ENCODE assay signal across 8 mouse cellular contexts in the genomic region with DNA sequence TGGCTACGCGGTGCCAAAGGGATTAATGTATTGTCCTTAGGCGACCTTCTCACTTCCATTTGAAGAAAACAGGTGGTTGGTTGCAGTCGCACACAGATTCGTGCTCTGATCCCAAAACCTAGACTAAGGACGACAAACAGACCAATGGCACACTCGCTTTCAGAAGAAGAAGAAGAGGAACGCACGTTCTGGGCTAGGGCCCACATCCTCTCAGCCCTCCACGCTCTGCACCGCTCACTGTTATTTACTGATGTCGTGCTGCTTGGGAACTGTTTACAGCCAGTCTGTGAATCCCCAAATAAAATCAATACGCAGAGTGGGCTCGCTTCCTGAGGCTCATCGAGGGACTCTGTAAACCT. TPM values are rescaled to one million over a fixed set of nuclear protein-coding genes. Genes with fewer than 3 reads are reported as not detected.
DNase-seq lines count a peak whose midpoint lies in the region; ATAC-seq and TF ChIP-seq lines count a peak whose summit lies in the region.

No protein-coding gene starts in this region.

- no peaks in the 10 kb centered on the region for H3K36me3 ChIP-seq in heart, embryonic 15.5 days
- H3K36me3 ChIP-seq in hindbrain, embryonic 10.5 days, result no peaks in the 10 kb centered on the region
- H3K36me3 ChIP-seq in megakaryocyte, embryonic 14.5 days (replicated peaks; ENCODE audit: low read length), result no peaks in the 10 kb centered on the region

- intact Hi-C loops in heart, postnatal 36 days (cut with DNase I), result loop anchor here (5.0 kb wide), 1 partner anchor 102 kb away; no protein-coding TSS in a partner anchor

- no peak for TF ChIP-seq POLR2A in bone marrow macrophage, adult 2 months (IDR thresholded peaks at IDR 0.05; ENCODE audit: borderline replicate concordance, low read depth, low read length)

- H3K4me1 ChIP-seq in heart, embryonic 15.5 days (replicated peaks), result peaks cover 11% of the 10 kb centered on the region
- H3K4me1 ChIP-seq in bone marrow macrophage, adult 2 months (ENCODE audit: control insufficient read depth, insufficient read depth, low read length), result peaks cover 9% of the 10 kb centered on the region
- peaks cover 10% of the 10 kb centered on the region for H3K4me1 ChIP-seq in hindbrain, embryonic 10.5 days (replicated peaks)
- peaks cover 14% of the 10 kb centered on the region for H3K4me1 ChIP-seq in megakaryocyte, embryonic 14.5 days

- DNase-seq in heart, postnatal 36 days, result no peak
- DNase-seq in hindbrain, embryonic 10.5 days (ENCODE audit: low spot score), result no peak
- DNase-seq in cerebellum, postnatal 36 days, result no peak
- no peak for DNase-seq in ovary, postnatal 36 days (ENCODE audit: low spot score)
- no peak for DNase-seq in gastrocnemius, postnatal 10 days

- no peaks in the 10 kb centered on the region for H3K27me3 ChIP-seq in heart, embryonic 15.5 days
- H3K27me3 ChIP-seq in hindbrain, embryonic 10.5 days (ENCODE audit: insufficient read depth, poor library complexity, severe bottlenecking), result no peaks in the 10 kb centered on the region
- no peaks in the 10 kb centered on the region for H3K27me3 ChIP-seq in megakaryocyte, embryonic 14.5 days (replicated peaks)

- peak overlapping the region; percentile 47 for H3K4me3 ChIP-seq in heart, embryonic 15.5 days
- H3K4me3 ChIP-seq in bone marrow macrophage, adult 2 months (ENCODE audit: insufficient read depth, low read length), result peak overlapping the region; percentile 50
- peak overlapping the region; percentile 50 for H3K4me3 ChIP-seq in hindbrain, embryonic 10.5 days
- H3K4me3 ChIP-seq in megakaryocyte, embryonic 14.5 days (replicated peaks), result peak overlapping the region; percentile 62

- 0 out of 2 replicates have a peak overlapping the region, but pooled peaks have one; percentile 39 for H3K9ac ChIP-seq in heart, embryonic 15.5 days

- no peaks in the 10 kb centered on the region for H3K9me3 ChIP-seq in heart, embryonic 15.5 days (replicated peaks)
- H3K9me3 ChIP-seq in hindbrain, embryonic 10.5 days, result no peaks in the 10 kb centered on the region
- no peaks in the 10 kb centered on the region for H3K9me3 ChIP-seq in megakaryocyte, embryonic 14.5 days

- no peak for ATAC-seq in heart, embryonic 15.5 days (replicated peaks; ENCODE audit: insufficient number of reproducible peaks, insufficient read depth, low FRiP score, low read depth)

- peak overlapping the region; percentile 76 for H3K4me2 ChIP-seq in heart, embryonic 15.5 days

- no peak for TF ChIP-seq CTCF in bone marrow macrophage, adult 2 months (IDR thresholded peaks at IDR 0.05; ENCODE audit: low read depth, low read length)

- WGBS in heart, embryonic 15.5 days, result 23% methylated on average over 15 of the region's 15 CpGs
- whole genome bisulfite sequencing in hindbrain, embryonic 10.5 days, result 41% methylated on average over 15 of the region's 15 CpGs

- no peak overlapping the region for H3K27ac ChIP-seq in heart, embryonic 15.5 days
- H3K27ac ChIP-seq in bone marrow macrophage, adult 2 months (ENCODE audit: insufficient read depth, low read depth, low read length), result no peak overlapping the region
- H3K27ac ChIP-seq in hindbrain, embryonic 10.5 days, result peak overlapping the region; percentile 78

RNA-seq across cellular contexts. Expression of a gene that starts 18.6 kb away (rescaled TPM):
- 13.5 and 15.3 TPM in 2 replicates for polyA plus RNA-seq in heart, embryonic 15.5 days (2015; fragmentation: Nextera tagmentation; extraction: Ambion mirVana)
- total RNA-seq in heart, postnatal 36 days (2021), result 1 to 10 TPM; 4.7 to 5.5 TPM
- 1.6 and 3.6 TPM in 2 replicates for polyA plus RNA-seq in bone marrow macrophage, adult 2 months (2012; ENCODE audit: insufficient read depth, insufficient read length, missing spikeins)
- 30.5 and 31.8 TPM in 2 replicates for polyA plus RNA-seq in hindbrain, embryonic 10.5 days (2016; fragmentation: Nextera tagmentation; extraction: Ambion mirVana)
- polyA plus RNA-seq in megakaryocyte, embryonic 14.5 days (2012; ENCODE audit: insufficient read depth, low replicate concordance), result 0.36 TPM in 1 of 2 replicates, not detected in the other
- total RNA-seq in gastrocnemius, postnatal 10 days (2021), result 10 to 100 TPM; 25.2 to 31.6 TPM

RNA-seq across cellular contexts. Expression of a gene that starts 42.8 kb away (rescaled TPM):
- 2.7 and 2.8 TPM in 2 replicates for polyA plus RNA-seq in heart, embryonic 15.5 days (2015; fragmentation: Nextera tagmentation; extraction: Ambion mirVana)
- 1 to 10 TPM; 6.1 to 7.5 TPM for total RNA-seq in heart, postnatal 36 days (2021)
- 1.5 and 1.7 TPM in 2 replicates for polyA plus RNA-seq in bone marrow macrophage, adult 2 months (2012; ENCODE audit: insufficient read depth, insufficient read length, missing spikeins)
- 2.5 and 2.6 TPM in 2 replicates for polyA plus RNA-seq in hindbrain, embryonic 10.5 days (2016; fragmentation: Nextera tagmentation; extraction: Ambion mirVana)
- not detected in 2 replicates for polyA plus RNA-seq in megakaryocyte, embryonic 14.5 days (2012; ENCODE audit: insufficient read depth, low replicate concordance)
- total RNA-seq in gastrocnemius, postnatal 10 days (2021), result 10 to 100 TPM; 13.4 to 13.5 TPM
